Mouse (Mus musculus) CH12.LX (cell line): ENCODE measurements around the gene Adal. TPM values are rescaled to one million over a fixed set of nuclear protein-coding genes. Genes with fewer than 3 reads are reported as not detected.

Experiments used
- DNase-seq: peaks from one replicate; pipeline ENCODE4 v3.0.0-alpha.2; 2013; ENCODE audit errors: extremely low read depth
- H3K27ac ChIP-seq: 2 replicates; pipeline ENCODE4 v1.5.1; 2012; ENCODE audit warnings: low read depth, mild to moderate bottlenecking, control low read depth, moderate library complexity; ENCODE audit not compliant: insufficient read depth
- H3K27me3 ChIP-seq: replicated peaks from 2 replicates; pipeline ENCODE3; 2012; ENCODE audit warnings: inconsistent platforms
- H3K36me3 ChIP-seq, 2 experiments: replicated peaks in 1 of 2; 2 replicates each; pipeline versions ENCODE3 to v1.6.1; 2012; ENCODE audit warnings: inconsistent platforms in 1 of 2, low read length in 1 of 2, mild to moderate bottlenecking in 1 of 2, mixed read lengths in 1 of 2, moderate library complexity in 1 of 2; ENCODE audit not compliant: control insufficient read depth in 1 of 2, insufficient read depth in 1 of 2
- H3K4me1 ChIP-seq, 2 experiments: 2 replicates each; pipeline ENCODE4 v1.6.1; 2012; ENCODE audit warnings: inconsistent platforms in 1 of 2, moderate library complexity in 1 of 2; ENCODE audit not compliant: insufficient read depth in 2 of 2, control insufficient read depth in 1 of 2
- H3K4me2 ChIP-seq: 2 replicates; pipeline ENCODE4 v1.6.1; 2012; ENCODE audit warnings: low read depth, mild to moderate bottlenecking, control low read depth; ENCODE audit not compliant: poor library complexity, insufficient read depth, severe bottlenecking
- H3K4me3 ChIP-seq, 3 experiments: fragments of 150-350 bp in 1 of 3; sonication (generic) in 1 of 3; replicated peaks in 1 of 3; 2 replicates each; pipeline versions ENCODE3 to v1.5.1; 2011 to 2012; ENCODE audit warnings: low read depth in 2 of 3, low read length in 2 of 3, mild to moderate bottlenecking in 2 of 3, moderate library complexity in 2 of 3, control low read depth in 1 of 3, improper control_type of control experiment in 1 of 3, inconsistent platforms in 1 of 3, mixed read lengths in 1 of 3; ENCODE audit not compliant: poor library complexity in 1 of 3
- H3K79me2 ChIP-seq: replicated peaks from 2 replicates; pipeline ENCODE4 v1.6.1; 2012; ENCODE audit warnings: mild to moderate bottlenecking, moderate library complexity; ENCODE audit not compliant: control insufficient read depth, poor library complexity, insufficient read depth, severe bottlenecking; ENCODE audit errors: extremely low read depth
- H3K9ac ChIP-seq: 2 replicates; pipeline ENCODE4 v1.6.1; 2012; ENCODE audit warnings: low read depth, mild to moderate bottlenecking, control low read depth, moderate library complexity; ENCODE audit not compliant: insufficient read depth
- H3K9me3 ChIP-seq: replicated peaks from 2 replicates; pipeline ENCODE3; 2012; ENCODE audit warnings: low read length, inconsistent platforms, mixed read lengths
- CHD1 ChIP-seq: IDR thresholded peaks from 2 replicates; pipeline ENCODE4 v1.6.1; 2012; ENCODE audit warnings: low read depth, low read length, improper control_type of control experiment, inconsistent platforms
- CTCF ChIP-seq, 2 experiments: IDR thresholded peaks in 1 of 2; conservative IDR thresholded peaks in 1 of 2; 2 replicates each; pipeline ENCODE4 v1.5.1; 2011 to 2012; ENCODE audit warnings: low read depth in 2 of 2, low read length in 2 of 2, improper control_type of control experiment in 1 of 2, inconsistent platforms in 1 of 2, mild to moderate bottlenecking in 1 of 2, moderate library complexity in 1 of 2
- ELF1 ChIP-seq: IDR thresholded peaks from 2 replicates; pipeline ENCODE4 v1.6.1; 2014; ENCODE audit warnings: low read depth, mild to moderate bottlenecking, inconsistent platforms, low read length, improper control_type of control experiment
- ETS1 ChIP-seq: conservative IDR thresholded peaks from 2 replicates; pipeline ENCODE4 v1.6.1; 2012; ENCODE audit warnings: low read depth, mild to moderate bottlenecking, inconsistent platforms, low read length, improper control_type of control experiment, moderate library complexity
- HCFC1 ChIP-seq: IDR thresholded peaks from 2 replicates; pipeline ENCODE4 v1.6.1; 2012; ENCODE audit warnings: low read depth, mild to moderate bottlenecking, inconsistent platforms, low read length, improper control_type of control experiment
- IRF4 ChIP-seq: IDR thresholded peaks from 2 replicates; pipeline ENCODE4 v1.6.1; 2014; ENCODE audit warnings: low read depth, mild to moderate bottlenecking, inconsistent platforms, low read length, improper control_type of control experiment
- MEF2A ChIP-seq: IDR thresholded peaks from 2 replicates; pipeline ENCODE4 v1.6.1; 2014; ENCODE audit warnings: low read depth, mild to moderate bottlenecking, inconsistent platforms, low read length, improper control_type of control experiment, borderline replicate concordance
- MXI1 ChIP-seq: IDR thresholded peaks from 2 replicates; pipeline ENCODE4 v1.6.1; 2011; ENCODE audit warnings: mild to moderate bottlenecking, low read depth, low read length, improper control_type of control experiment
- NELFE ChIP-seq: IDR thresholded peaks from 2 replicates; pipeline ENCODE4 v1.6.1; 2011; ENCODE audit warnings: low read depth, low read length, improper control_type of control experiment
- NRF1 ChIP-seq: IDR thresholded peaks from 2 replicates; pipeline ENCODE4 v1.6.1; 2014; ENCODE audit warnings: low read depth, mild to moderate bottlenecking, inconsistent platforms, low read length, improper control_type of control experiment, moderate library complexity
- PAX5 ChIP-seq: IDR thresholded peaks from 2 replicates; pipeline ENCODE4 v1.6.1; 2012; ENCODE audit warnings: low read length, inconsistent platforms, mixed read lengths
- POLR2A ChIP-seq: IDR thresholded peaks from 2 replicates; pipeline ENCODE4 v1.6.1; 2011; ENCODE audit warnings: low read depth, mild to moderate bottlenecking, improper control_type of control experiment, low read length
- POLR2AphosphoS2 ChIP-seq: IDR thresholded peaks from 2 replicates; pipeline ENCODE4 v1.6.1; 2011; ENCODE audit warnings: low read depth, low read length, improper control_type of control experiment
- RAD21 ChIP-seq: IDR thresholded peaks from 2 replicates; pipeline ENCODE4 v1.6.1; 2011; ENCODE audit warnings: low read depth, mild to moderate bottlenecking, low read length, improper control_type of control experiment, moderate library complexity
- RCOR1 ChIP-seq: conservative IDR thresholded peaks from 2 replicates; pipeline ENCODE4 v1.6.1; 2012; ENCODE audit warnings: low read depth, mild to moderate bottlenecking, inconsistent platforms, low read length, improper control_type of control experiment
- SIN3A ChIP-seq: IDR thresholded peaks from 2 replicates; pipeline ENCODE4 v1.6.1; 2012; ENCODE audit warnings: low read length, improper control_type of control experiment, inconsistent platforms
- TBP ChIP-seq: conservative IDR thresholded peaks from 2 replicates; pipeline ENCODE4 v1.6.1; 2011; ENCODE audit warnings: low read depth, low read length, improper control_type of control experiment
- TCF12 ChIP-seq: IDR thresholded peaks from 2 replicates; pipeline ENCODE4 v1.6.1; 2014; ENCODE audit warnings: low read depth, mild to moderate bottlenecking, inconsistent platforms, low read length, improper control_type of control experiment
- UBTF ChIP-seq: IDR thresholded peaks from 2 replicates; pipeline ENCODE4 v1.6.1; 2012; ENCODE audit warnings: low read depth, mild to moderate bottlenecking, inconsistent platforms, low read length, improper control_type of control experiment, moderate library complexity
- ZMIZ1 ChIP-seq: IDR thresholded peaks from 2 replicates; pipeline ENCODE4 v1.6.1; 2012; ENCODE audit warnings: low read depth, mild to moderate bottlenecking, inconsistent platforms, low read length, improper control_type of control experiment
- dilution Hi-C: fragments of 300-500 bp; cut with MboI; formaldehyde crosslinking; loops from 2 replicates; pipeline ENCODE4 v1.14.3; 2020; ENCODE audit warnings: low sequenced_read_pairs; ENCODE audit not compliant: extremely low pct_unique_long_range_greater_than_20kb, extremely low pct_ligation_motif_present
- in situ Hi-C: fragments of 300-500 bp; cut with MboI; formaldehyde crosslinking; loops from 3 replicates; pipeline ENCODE4 v1.14.3; 2019; ENCODE audit warnings: low sequenced_read_pairs, low pct_ligation_motif_present, low pct_unique_long_range_greater_than_20kb, mixed read lengths
- polyA plus RNA-seq: library from polyadenylated mRNA; unstranded; fragments of >175 nt; gene quantifications from 2 replicates; pipeline ENCODE4 v1.2.1, GENCODE M21; 2012; ENCODE audit warnings: low read depth; ENCODE audit not compliant: insufficient read length
- total RNA-seq, 2 experiments: library from RNA; depleted of rRNA; stranded (reverse); fragments of 300-350 nt in 1 of 2; fragments of >200 nt in 1 of 2; gene quantifications; 2 replicates each; pipeline ENCODE4 v1.2.3; 2012 to 2014

Gene Adal
- total and polyA plus RNA-seq, 3 experiments: 7.3 to 12.5 (median 10.4) TPM

DNA sequence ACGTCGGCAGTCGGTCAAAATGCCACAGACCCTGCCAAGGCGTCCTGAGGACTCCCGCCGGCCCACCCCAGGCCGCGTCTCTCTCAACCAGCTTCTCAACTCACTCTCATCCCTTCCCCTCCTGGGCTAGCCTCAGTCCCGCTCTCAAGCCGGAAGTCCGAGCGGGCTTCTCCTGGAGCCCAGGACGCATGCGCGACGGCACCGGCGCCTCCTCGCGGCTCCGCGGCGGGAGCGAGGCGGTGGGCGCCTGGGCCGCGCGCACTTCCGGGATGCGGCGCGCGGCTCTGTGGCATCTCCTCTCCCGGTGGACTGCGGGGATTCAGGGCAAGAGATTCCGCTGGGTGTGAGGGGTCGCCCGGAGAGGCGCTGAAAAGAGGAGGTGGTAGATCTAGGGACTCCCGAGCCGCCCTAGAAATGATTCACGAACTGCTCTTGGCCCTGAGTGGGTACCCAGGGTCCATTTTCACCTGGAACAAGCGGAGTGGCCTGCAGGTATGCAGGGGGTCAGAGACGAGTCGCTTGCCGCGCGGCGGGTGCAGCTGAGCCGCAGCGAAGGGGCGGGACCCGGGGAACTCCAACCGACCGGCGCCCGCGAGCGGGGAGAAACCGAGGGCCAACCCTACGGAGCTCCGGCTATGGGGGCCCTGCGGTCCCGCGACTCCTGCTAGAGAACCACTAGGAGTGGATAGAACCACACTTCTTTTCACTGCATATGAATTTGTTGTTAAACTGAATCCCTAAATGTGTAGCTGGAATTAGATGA, 30.9 kb downstream of the Adal start, which contains the start of gene Zscan29:
Zscan29 (minus strand) TSS at position 146 of the 763 bp plus-strand sequence.
- H3K4me2 ChIP-seq: peak within 1 kb of the TSS; percentile 97
- peaks cover 4 to 32% of the 10 kb centered on the region in 2 experiments; a peak in 3 of 4 replicates for H3K4me1 ChIP-seq
- peaks cover 24% of the 10 kb centered on the region for H3K79me2 ChIP-seq
- TF ChIP-seq TCF12: peak; percentile 81
- 0 out of 2 replicates have a peak, but pooled peaks have one; percentile 28 for TF ChIP-seq MEF2A
- no peak for TF ChIP-seq CHD1
- no peak for TF ChIP-seq RAD21
- TF ChIP-seq CTCF (conservative IDR thresholded peaks at IDR 0.05 in 1 of 2, IDR thresholded peaks at IDR 0.05 in 1 of 2; ENCODE audit: low read depth in 2 of 2, low read length in 2 of 2): peak in 1 of 2 experiments; percentile 37; a peak in 1 of 4 replicates
- TF ChIP-seq POLR2AphosphoS2: peak; percentile 58; the same call in 1 of the 2 replicates
- TF ChIP-seq ZMIZ1: peak; percentile 75; the same call in 1 of the 2 replicates
- TF ChIP-seq PAX5: no peak
- TF ChIP-seq ELF1: peak; percentile 99
- peak; percentile 95 for TF ChIP-seq NRF1
- TF ChIP-seq IRF4: peak; percentile 37; the same call in 1 of the 2 replicates
- TF ChIP-seq TBP: peak; percentile 66
- peak; percentile 72 for TF ChIP-seq MXI1
- TF ChIP-seq POLR2A: peak; percentile 95
- no peak for TF ChIP-seq SIN3A
- TF ChIP-seq HCFC1: peak; percentile 33
- TF ChIP-seq NELFE: peak; percentile 90
- no peak for TF ChIP-seq RCOR1
- peak; percentile 62 for TF ChIP-seq UBTF
- no peak for TF ChIP-seq ETS1
- TF ChIP-seq, all 38 proteins: peak for 14
- H3K4me3 ChIP-seq: peak within 1 kb of the TSS; percentile 55 to 87 (median 70)
- in situ Hi-C loops: no loop called here
- H3K9ac ChIP-seq: peak within 1 kb of the TSS; percentile 87
- H3K27me3 ChIP-seq: no peaks in the 10 kb centered on the region
- H3K9me3 ChIP-seq: no peaks in the 10 kb centered on the region
- peak; percentile 88 for DNase-seq
- peak within 1 kb of the TSS; percentile 46 for H3K27ac ChIP-seq
- H3K36me3 ChIP-seq: peaks cover 23 to 50% of the 10 kb centered on the region in 2 experiments
- dilution Hi-C loops: no loop called here
